Mouse (Mus musculus): ENCODE results near the gene Dnajc12. TPM values are rescaled to one million over a fixed set of nuclear protein-coding genes. Genes with fewer than 3 reads are reported as not detected.
"Not testable (repeated sequence)": the region's sequence is repeated elsewhere in the genome, so short reads cannot be mapped to it uniquely, and the experiment has no call there.

Dnajc12 gene
- polyA plus RNA-seq (2012; ENCODE audit: insufficient read depth, insufficient read length, missing spikeins), result 9.3 and 10.1 TPM in 2 replicates

DNA sequence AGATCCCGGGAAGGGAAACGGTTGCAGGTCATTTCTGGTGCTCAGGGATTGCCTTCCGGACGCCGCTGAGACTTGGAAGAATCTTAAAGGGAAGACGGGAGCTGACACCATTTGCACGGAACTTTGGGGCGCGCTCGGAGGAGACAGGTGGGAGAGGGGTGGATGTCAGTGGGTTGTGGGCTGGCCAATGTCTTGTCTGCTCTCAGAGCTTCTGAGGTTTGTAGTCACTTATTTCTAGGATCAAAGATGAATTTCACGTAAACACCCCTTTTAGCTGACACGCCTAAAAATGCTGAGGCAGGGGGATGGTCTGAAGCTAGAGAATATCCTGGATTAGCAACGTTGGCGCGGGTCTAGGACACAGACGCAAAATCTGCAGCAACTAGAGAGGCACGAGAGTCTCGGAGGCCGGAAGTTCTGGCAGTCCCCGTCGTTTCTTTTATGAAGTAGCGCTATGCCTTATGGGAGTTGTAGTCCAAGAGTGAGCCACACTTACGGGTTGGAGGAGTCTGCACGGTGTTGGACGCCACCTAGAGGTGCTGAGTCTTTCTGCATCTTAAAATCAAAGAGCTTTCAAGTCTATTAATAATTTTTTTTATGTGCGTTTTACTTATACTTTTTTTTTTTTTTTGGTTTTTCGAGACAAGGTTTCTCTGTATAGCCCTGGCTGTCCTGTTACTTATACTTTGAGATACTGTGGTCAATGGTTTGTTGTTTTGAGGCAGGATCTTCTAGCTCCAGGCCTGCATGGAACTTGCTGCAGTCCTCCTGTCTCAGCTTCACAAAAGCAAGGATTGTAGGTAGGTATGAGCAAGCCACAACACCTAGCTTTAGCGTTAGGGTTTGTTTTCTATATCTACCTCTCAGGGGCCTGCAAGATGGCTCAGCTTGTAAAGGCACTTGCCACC is at the start of gene Dnajc12:
Gene Dnajc12, plus strand, starts transcription at position 72 of the 908 bp plus-strand sequence.
- H3K27ac ChIP-seq (ENCODE audit: insufficient read depth, low read depth, low read length), result peak within 1 kb of the TSS; percentile 27; the same call in 1 of the 2 replicates
- TF ChIP-seq CTCF (IDR thresholded peaks at IDR 0.05; ENCODE audit: low read depth, low read length), result peak; percentile 45; the same call in 1 of the 2 replicates
- peak; percentile 79; the same call in 1 of the 2 replicates for TF ChIP-seq POLR2A (IDR thresholded peaks at IDR 0.05; ENCODE audit: borderline replicate concordance, low read depth, low read length)

DNA sequence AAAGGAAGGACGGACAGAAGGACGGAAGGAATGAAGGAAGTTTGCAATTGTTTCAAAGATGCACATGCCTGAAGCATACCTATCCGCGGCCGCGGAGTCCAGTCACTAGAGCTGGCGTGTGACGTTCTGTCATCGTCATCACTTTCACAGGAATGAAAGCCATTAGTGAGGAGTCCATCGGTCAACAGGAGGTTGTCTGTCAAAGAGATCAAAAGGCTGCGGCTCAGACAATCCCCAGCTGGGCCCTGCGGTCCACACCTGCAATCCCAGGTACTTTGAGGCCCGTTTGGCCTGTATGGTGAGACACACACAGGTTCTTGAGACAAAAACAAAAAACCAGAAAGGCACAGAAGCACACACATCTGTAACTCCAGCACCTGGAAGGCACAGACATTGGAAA is 45.3 kb upstream of the Dnajc12 start:
- peaks cover 12% of the 10 kb centered on the region for H3K4me1 ChIP-seq (ENCODE audit: control insufficient read depth, insufficient read depth, low read length)
- TF ChIP-seq POLR2A (IDR thresholded peaks at IDR 0.05; ENCODE audit: borderline replicate concordance, low read depth, low read length) (no peak), CTCF (IDR thresholded peaks at IDR 0.05; ENCODE audit: low read depth, low read length) (no peak)
- no peak overlapping the region for H3K27ac ChIP-seq (ENCODE audit: insufficient read depth, low read depth, low read length)
- peak overlapping the region; percentile 98; the same call in 1 of the 2 replicates for H3K4me3 ChIP-seq (ENCODE audit: insufficient read depth, low read length)

More for the DNA sequence above, at the start of gene Dnajc12:
- H3K4me3 ChIP-seq (ENCODE audit: insufficient read depth, low read length), result peak within 1 kb of the TSS; percentile 64
- peaks cover 9% of the 10 kb centered on the region for H3K4me1 ChIP-seq (ENCODE audit: control insufficient read depth, insufficient read depth, low read length)

DNA sequence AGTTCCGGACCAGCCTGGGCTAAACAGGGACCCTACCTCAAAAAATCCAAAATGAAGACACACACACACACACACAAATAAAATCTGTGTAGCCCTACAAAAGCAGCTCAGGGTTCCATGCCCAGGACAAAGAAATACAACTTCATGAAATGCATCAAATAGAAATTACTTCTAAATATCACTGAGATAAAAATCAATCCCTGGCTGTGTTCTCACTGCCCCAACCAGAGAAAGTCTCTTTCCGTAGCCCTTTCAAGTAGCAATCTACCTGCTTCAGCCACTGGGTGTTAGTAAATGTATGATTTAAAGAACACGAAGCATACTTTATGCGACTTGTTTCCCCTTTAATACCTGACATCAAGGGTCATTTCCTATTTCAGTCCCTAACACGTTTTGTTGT is 44.9 kb upstream of the Dnajc12 start:
- H3K4me3 ChIP-seq (ENCODE audit: insufficient read depth, low read length), result peak overlapping the region; percentile 98
- H3K27ac ChIP-seq (ENCODE audit: insufficient read depth, low read depth, low read length), result no peak overlapping the region
- no peak for TF ChIP-seq POLR2A (IDR thresholded peaks at IDR 0.05; ENCODE audit: borderline replicate concordance, low read depth, low read length)
- no peak for TF ChIP-seq CTCF (IDR thresholded peaks at IDR 0.05; ENCODE audit: low read depth, low read length)
- peaks cover 12% of the 10 kb centered on the region for H3K4me1 ChIP-seq (ENCODE audit: control insufficient read depth, insufficient read depth, low read length)

DNA sequence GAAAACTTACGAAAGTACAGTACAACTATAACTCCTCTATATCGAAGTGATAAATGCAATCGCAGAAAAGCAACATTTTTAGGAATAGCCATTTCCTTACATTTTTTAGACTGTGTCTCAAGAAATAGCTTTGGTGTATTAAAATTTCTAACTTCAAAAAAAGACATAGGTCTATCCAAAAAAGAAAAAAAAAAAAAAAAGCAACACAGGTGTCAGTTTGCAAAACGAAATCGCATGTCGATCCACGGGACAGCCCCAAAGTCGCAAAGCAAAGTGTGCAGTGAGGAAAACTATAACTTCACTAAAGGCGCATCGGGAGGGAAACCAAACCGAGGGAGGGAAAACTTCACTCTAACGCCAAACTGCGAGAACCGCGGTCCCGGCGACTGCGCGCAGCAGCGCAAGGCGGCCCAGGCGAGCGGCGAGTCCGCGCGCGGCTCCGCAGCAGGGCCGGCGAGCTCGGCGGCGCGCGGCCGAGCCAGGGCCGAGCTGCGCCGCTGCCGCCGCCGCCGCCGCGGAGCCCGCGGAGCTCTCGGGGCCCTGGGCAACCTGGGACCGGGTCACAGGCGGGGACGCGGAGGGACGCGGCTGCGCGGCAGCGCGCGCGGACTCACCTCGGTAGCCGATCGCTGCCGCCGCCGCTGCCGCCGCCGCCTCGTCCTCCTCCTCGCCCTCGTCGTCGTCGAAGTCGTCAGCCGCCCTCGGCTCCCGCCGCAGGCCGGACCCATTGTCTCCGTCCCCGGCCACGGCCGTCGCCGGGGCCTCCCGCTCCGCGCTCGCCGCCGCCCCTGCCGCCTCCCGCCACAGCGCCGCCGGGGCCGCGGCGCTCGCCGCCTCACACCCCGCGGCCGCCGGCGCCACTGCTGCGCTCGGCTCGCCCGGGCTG is 44.0 kb upstream of the Dnajc12 start:
- Histone ChIP-seq H3K27ac (ENCODE audit: insufficient read depth, low read depth, low read length) (peak overlapping the region; percentile 56), H3K4me3 (ENCODE audit: insufficient read depth, low read length) (peak overlapping the region; percentile 98), H3K4me1 (ENCODE audit: control insufficient read depth, insufficient read depth, low read length) (peaks cover 12% of the 10 kb centered on the region)
- TF ChIP-seq POLR2A (IDR thresholded peaks at IDR 0.05; ENCODE audit: borderline replicate concordance, low read depth, low read length) (no peak), CTCF (IDR thresholded peaks at IDR 0.05; ENCODE audit: low read depth, low read length) (no peak)

DNA sequence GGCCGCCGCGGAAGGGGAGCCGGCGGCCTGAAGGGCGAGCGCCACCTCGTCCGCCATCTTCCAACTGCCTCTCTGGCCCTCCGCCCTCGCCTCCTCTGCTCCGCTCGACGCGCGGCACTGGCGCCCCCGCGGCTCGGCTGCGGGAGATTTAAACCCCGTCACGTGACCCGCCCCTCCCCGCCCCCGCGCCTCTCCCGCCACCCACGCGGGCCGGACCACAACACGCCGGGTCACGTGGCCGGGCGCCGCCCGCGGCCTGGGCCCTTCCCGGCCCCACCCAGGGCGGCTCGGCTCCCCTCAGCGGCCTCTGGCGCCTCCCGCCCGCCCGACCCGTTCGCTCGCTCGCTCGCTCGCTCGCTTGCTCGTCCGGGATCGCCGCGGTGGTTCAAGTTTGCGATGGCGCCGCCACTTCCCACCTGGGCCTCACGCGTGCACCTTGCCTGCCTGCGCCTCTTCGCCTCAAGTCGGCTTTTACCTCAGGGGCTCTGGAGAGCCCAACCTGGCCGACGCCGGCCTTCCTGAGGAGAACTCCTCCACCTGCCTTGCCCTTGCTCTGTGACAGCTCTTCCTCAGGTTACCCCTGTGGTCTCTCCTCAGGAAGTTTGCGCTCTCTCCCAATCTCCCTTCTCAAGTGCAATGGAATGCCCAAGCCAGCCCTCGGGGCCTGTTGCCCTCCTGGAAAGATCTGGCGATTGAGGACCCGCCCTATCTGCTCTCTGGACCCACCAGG is 43.2 kb upstream of the Dnajc12 start:
- TF ChIP-seq CTCF (IDR thresholded peaks at IDR 0.05; ENCODE audit: low read depth, low read length) (no peak), POLR2A (IDR thresholded peaks at IDR 0.05; ENCODE audit: borderline replicate concordance, low read depth, low read length) (peak; percentile 71; the same call in 1 of the 2 replicates)

DNA sequence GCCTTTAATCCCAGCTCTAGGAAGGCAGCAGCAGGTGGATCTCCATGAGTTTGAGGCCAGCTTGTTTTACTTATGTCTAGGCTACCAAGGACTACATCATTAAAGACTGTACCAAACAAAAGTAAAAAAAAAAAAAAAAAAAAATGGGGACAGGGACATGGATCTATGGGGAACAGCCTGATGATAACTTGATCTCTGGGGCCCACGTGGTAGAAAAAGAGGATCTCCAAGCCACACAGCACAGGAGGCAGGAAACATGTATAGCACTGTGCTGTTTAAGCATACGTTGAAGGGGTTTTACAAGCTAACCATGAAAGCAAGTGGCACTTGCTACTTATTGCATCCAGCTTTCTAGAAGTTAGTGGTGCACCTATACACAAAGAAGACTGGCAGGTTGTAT is 40.9 kb upstream of the Dnajc12 start:
- no peak overlapping the region for H3K4me3 ChIP-seq (ENCODE audit: insufficient read depth, low read length)
- peaks cover 12% of the 10 kb centered on the region for H3K4me1 ChIP-seq (ENCODE audit: control insufficient read depth, insufficient read depth, low read length)
- TF ChIP-seq POLR2A (IDR thresholded peaks at IDR 0.05; ENCODE audit: borderline replicate concordance, low read depth, low read length) (no peak), CTCF (IDR thresholded peaks at IDR 0.05; ENCODE audit: low read depth, low read length) (no peak)
- H3K27ac ChIP-seq (ENCODE audit: insufficient read depth, low read depth, low read length), result no peak overlapping the region

More for the DNA sequence above, 43.2 kb upstream of the Dnajc12 start:
- H3K4me1 ChIP-seq (ENCODE audit: control insufficient read depth, insufficient read depth, low read length), result peaks cover 12% of the 10 kb centered on the region
- H3K27ac ChIP-seq (ENCODE audit: insufficient read depth, low read depth, low read length), result peak overlapping the region; percentile 56
- H3K4me3 ChIP-seq (ENCODE audit: insufficient read depth, low read length), result peak overlapping the region; percentile 98

DNA sequence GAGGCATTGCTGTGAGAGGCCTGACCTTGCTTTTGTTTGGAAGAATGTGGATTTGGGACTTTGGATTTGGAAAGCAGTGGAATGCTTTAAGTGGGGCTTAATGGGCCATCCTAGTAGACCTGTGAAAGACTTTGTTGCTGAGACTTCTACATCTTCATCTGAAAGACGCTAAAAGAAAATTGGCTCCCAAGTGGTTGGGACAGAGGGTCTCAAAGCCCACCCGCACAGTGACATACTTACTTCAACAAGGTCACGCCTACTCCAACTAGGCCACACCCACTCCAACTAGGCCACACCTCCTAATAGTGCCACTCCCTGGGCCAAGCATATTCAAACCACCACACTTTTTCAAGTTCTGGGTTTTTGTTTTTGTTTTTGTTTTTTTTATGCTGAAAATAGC is 37.5 kb upstream of the Dnajc12 start:
- no peak for TF ChIP-seq POLR2A (IDR thresholded peaks at IDR 0.05; ENCODE audit: borderline replicate concordance, low read depth, low read length)
- no peak for TF ChIP-seq CTCF (IDR thresholded peaks at IDR 0.05; ENCODE audit: low read depth, low read length)
- Histone ChIP-seq H3K4me1 (ENCODE audit: control insufficient read depth, insufficient read depth, low read length) (peaks cover 6% of the 10 kb centered on the region), H3K27ac (ENCODE audit: insufficient read depth, low read depth, low read length) (no peak overlapping the region), H3K4me3 (ENCODE audit: insufficient read depth, low read length) (no peak overlapping the region)

DNA sequence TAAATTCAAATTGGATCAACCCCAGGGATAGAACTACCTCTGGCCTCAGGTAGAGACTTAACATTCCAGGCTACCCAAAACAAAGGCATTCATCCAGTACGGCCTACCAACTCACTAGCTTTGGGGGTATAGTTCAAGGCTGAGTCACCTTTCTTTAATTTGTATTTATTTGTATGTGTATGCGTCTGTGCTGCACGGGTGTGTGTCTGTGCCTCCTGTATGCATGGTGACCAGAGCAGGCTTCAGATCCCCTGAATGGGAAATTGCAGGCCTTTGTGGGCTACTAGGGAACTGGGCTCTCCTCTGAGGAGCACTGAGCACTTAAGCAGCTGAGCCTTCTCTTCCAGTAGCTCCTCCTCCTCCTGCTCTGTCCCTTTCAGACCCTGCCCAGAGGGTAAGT is 34.0 kb upstream of the Dnajc12 start:
- Histone ChIP-seq H3K27ac (ENCODE audit: insufficient read depth, low read depth, low read length) (no peak overlapping the region), H3K4me1 (ENCODE audit: control insufficient read depth, insufficient read depth, low read length) (no peaks in the 10 kb centered on the region), H3K4me3 (ENCODE audit: insufficient read depth, low read length) (no peak overlapping the region)
- TF ChIP-seq POLR2A (IDR thresholded peaks at IDR 0.05; ENCODE audit: borderline replicate concordance, low read depth, low read length) (no peak), CTCF (IDR thresholded peaks at IDR 0.05; ENCODE audit: low read depth, low read length) (no peak)

DNA sequence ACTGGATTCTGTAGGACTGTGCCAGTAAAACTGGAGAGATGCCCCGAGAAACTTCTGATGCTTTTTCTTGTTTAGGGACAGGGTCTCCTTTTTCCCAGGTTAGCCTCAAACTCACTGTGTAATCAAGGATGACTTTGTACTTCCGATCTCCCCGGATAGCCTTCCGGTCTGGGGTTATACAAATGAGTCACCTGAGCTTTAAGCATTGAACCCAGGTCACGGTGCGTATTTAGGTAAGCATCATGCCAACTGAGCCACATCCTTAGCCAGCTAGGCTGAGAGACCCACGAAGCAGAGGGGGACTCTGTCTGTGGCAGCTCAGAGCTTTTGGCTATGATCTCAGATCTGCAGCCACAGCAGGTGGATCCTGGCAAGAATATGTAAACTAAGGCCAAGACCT is 31.6 kb upstream of the Dnajc12 start:
- TF ChIP-seq CTCF (IDR thresholded peaks at IDR 0.05; ENCODE audit: low read depth, low read length), result no peak
- no peak for TF ChIP-seq POLR2A (IDR thresholded peaks at IDR 0.05; ENCODE audit: borderline replicate concordance, low read depth, low read length)
- Histone ChIP-seq H3K4me3 (ENCODE audit: insufficient read depth, low read length) (no peak overlapping the region), H3K27ac (ENCODE audit: insufficient read depth, low read depth, low read length) (no peak overlapping the region), H3K4me1 (ENCODE audit: control insufficient read depth, insufficient read depth, low read length) (no peaks in the 10 kb centered on the region)

DNA sequence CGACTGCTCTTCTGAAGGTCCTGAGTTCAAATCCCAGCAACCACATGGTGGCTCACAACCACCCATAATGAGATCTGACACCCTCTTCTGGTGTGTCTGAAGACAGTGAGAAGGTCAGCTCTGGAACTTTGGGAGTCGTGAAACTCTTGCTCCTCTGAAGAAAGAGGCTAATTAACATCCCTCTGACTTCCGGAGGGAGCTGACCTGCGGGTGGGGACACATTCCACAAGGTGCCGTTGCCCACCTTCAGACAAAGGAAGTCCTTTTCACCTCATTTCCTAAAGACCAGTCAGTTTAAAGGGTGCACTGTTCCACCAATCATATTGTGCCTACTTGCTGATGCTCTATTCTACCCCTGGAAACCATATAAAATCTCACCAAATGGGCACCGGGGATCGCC is 31.1 kb upstream of the Dnajc12 start:
- not testable (repeated sequence) for H3K4me3 ChIP-seq (ENCODE audit: insufficient read depth, low read length); H3K27ac ChIP-seq (ENCODE audit: insufficient read depth, low read depth, low read length); H3K4me1 ChIP-seq (ENCODE audit: control insufficient read depth, insufficient read depth, low read length)

Measured in bone marrow macrophage, adult 2 months (primary cell).